Mouse (Mus musculus) limb, embryonic 13.5 days (tissue): ENCODE results near the gene Atp6v1e2. TPM values are rescaled to one million over a fixed set of nuclear protein-coding genes. Genes with fewer than 3 reads are reported as not detected.

ENCODE experiments used
- ATAC-seq: fragments of 200-750 bp; cut with Nextera tagmentation; 2 replicates; pipeline ENCODE4 v1.8.0; 2017; ENCODE audit warnings: low read depth, moderate number of reproducible peaks, moderate TSS enrichment; ENCODE audit not compliant: low FRiP score
- H3K27ac ChIP-seq: fragments of 300-500 bp; sonication (generic); 2 replicates; pipeline ENCODE4 v1.5.1; 2015; ENCODE audit warnings: inconsistent platforms, mild to moderate bottlenecking, moderate library complexity
- H3K27me3 ChIP-seq: fragments of 300-500 bp; sonication (generic); 2 replicates; pipeline ENCODE4 v1.6.1; 2015; ENCODE audit warnings: mild to moderate bottlenecking, inconsistent platforms
- H3K36me3 ChIP-seq: fragments of 300-500 bp; sonication (generic); 2 replicates; pipeline ENCODE4 v1.6.1; 2015; ENCODE audit warnings: inconsistent platforms, mild to moderate bottlenecking, moderate library complexity
- H3K4me1 ChIP-seq: fragments of 300-500 bp; sonication (generic); 2 replicates; pipeline ENCODE4 v1.6.1; 2015; ENCODE audit warnings: inconsistent platforms
- H3K4me2 ChIP-seq: fragments of 300-500 bp; sonication (generic); replicated peaks from 2 replicates; pipeline ENCODE4 v1.6.1; 2015; ENCODE audit warnings: inconsistent platforms, mild to moderate bottlenecking, moderate library complexity
- H3K4me3 ChIP-seq: fragments of 300-500 bp; sonication (generic); 2 replicates; pipeline ENCODE4 v1.5.1; 2015; ENCODE audit warnings: moderate library complexity, mild to moderate bottlenecking, inconsistent platforms
- H3K9ac ChIP-seq: fragments of 300-500 bp; sonication (generic); 2 replicates; pipeline ENCODE4 v1.6.1; 2015; ENCODE audit warnings: mild to moderate bottlenecking, inconsistent platforms
- H3K9me3 ChIP-seq: fragments of 300-500 bp; sonication (generic); 2 replicates; pipeline ENCODE4 v1.6.1; 2016; ENCODE audit warnings: inconsistent platforms
- WGBS: fragments of 180-500 bp; shearing (Covaris S2); methylation state at CpG from one replicate; pipeline ENCODE4 v1.1.7; 2015; 5-methylcytosine and 5-hydroxymethylcytosine counted together
- polyA plus RNA-seq: library from polyadenylated mRNA; unstranded; fragments of >200 nt; fragmentation: Nextera tagmentation; extraction: Ambion mirVana; gene quantifications from 2 replicates; pipeline ENCODE4 v1.2.1, GENCODE M21; 2015

Gene Atp6v1e2
- polyA plus RNA-seq, 1 experiment from 2014 or later = not detected

GRCm38 (mm10) chr17:86932896-86933295 is 14.8 kb downstream of the Atp6v1e2 start:
- no peaks in the 10 kb centered on the region for H3K36me3 ChIP-seq
- peaks cover 19% of the 10 kb centered on the region for H3K4me1 ChIP-seq
- no peak overlapping the region for H3K4me3 ChIP-seq
- no peak overlapping the region for H3K9ac ChIP-seq
- H3K27ac ChIP-seq = no peak overlapping the region
- ATAC-seq = no peak
- H3K4me2 ChIP-seq = no peak overlapping the region
- 41% methylated on average over 5 of the region's 5 CpGs for WGBS
- peaks cover 17% of the 10 kb centered on the region; the same call in 1 of the 2 replicates for H3K27me3 ChIP-seq
- H3K9me3 ChIP-seq = no peaks in the 10 kb centered on the region

GRCm38 (mm10) chr17:86929981-86930380 is 17.7 kb downstream of the Atp6v1e2 start:
- H3K27ac ChIP-seq = no peak overlapping the region
- peaks cover 17% of the 10 kb centered on the region; the same call in 1 of the 2 replicates for H3K4me1 ChIP-seq
- H3K9ac ChIP-seq = no peak overlapping the region
- H3K36me3 ChIP-seq = no peaks in the 10 kb centered on the region
- H3K27me3 ChIP-seq = peaks cover 15% of the 10 kb centered on the region; the same call in 1 of the 2 replicates
- H3K4me3 ChIP-seq = no peak overlapping the region
- no peak overlapping the region for H3K4me2 ChIP-seq
- H3K9me3 ChIP-seq = 0 out of 2 replicates have a peak, but pooled peaks cover 5% of the 10 kb centered on the region
- no peak for ATAC-seq

- Histone ChIP-seq H3K36me3 (no peaks in the 10 kb centered on the region), H3K27me3 (peaks cover 11% of the 10 kb centered on the region; the same call in 1 of the 2 replicates), H3K4me1 (peaks cover 18% of the 10 kb centered on the region; the same call in 1 of the 2 replicates), H3K9ac (no peak overlapping the region), H3K4me3 (no peak overlapping the region), H3K4me2 (no peak overlapping the region), H3K27ac (no peak overlapping the region), H3K9me3 (0 out of 2 replicates have a peak, but pooled peaks cover 5% of the 10 kb centered on the region)
- WGBS = 81% methylated on average over 6 of the region's 6 CpGs
- no peak for ATAC-seq
Measured at GRCm38 (mm10) chr17:86929355-86929754, 18.3 kb downstream of the Atp6v1e2 start.

GRCm38 (mm10) chr17:86926836-86927235 is 20.9 kb downstream of the Atp6v1e2 start:
- Histone ChIP-seq H3K4me1 (peaks cover 29% of the 10 kb centered on the region), H3K4me3 (no peak overlapping the region), H3K9ac (no peak overlapping the region), H3K27me3 (no peaks in the 10 kb centered on the region), H3K27ac (no peak overlapping the region), H3K4me2 (no peak overlapping the region), H3K36me3 (no peaks in the 10 kb centered on the region), H3K9me3 (0 out of 2 replicates have a peak, but pooled peaks cover 5% of the 10 kb centered on the region)
- ATAC-seq = no peak
- 90% methylated on average over 3 of the region's 3 CpGs for WGBS

- 77% methylated on average over 3 of the region's 3 CpGs for WGBS
- Histone ChIP-seq H3K9ac (no peak overlapping the region), H3K9me3 (0 out of 2 replicates have a peak, but pooled peaks cover 5% of the 10 kb centered on the region)
Measured at GRCm38 (mm10) chr17:86924679-86925078, 23.0 kb downstream of the Atp6v1e2 start.

GRCm38 (mm10) chr17:86919729-86920128 is 28.0 kb downstream of the Atp6v1e2 start:
- H3K4me3 ChIP-seq = no peak overlapping the region
- H3K27ac ChIP-seq = no peak overlapping the region
- H3K9ac ChIP-seq = no peak overlapping the region
- H3K27me3 ChIP-seq = no peaks in the 10 kb centered on the region
- 86% methylated on average over 11 of the region's 11 CpGs for WGBS
- peaks cover 6% of the 10 kb centered on the region; the same call in 1 of the 2 replicates for H3K9me3 ChIP-seq
- ATAC-seq = no peak
- peaks cover 15% of the 10 kb centered on the region for H3K4me1 ChIP-seq
- H3K36me3 ChIP-seq = no peaks in the 10 kb centered on the region
- H3K4me2 ChIP-seq = no peak overlapping the region

More at GRCm38 (mm10) chr17:86924679-86925078, 23.0 kb downstream of the Atp6v1e2 start:
- H3K27me3 ChIP-seq = no peaks in the 10 kb centered on the region
- no peak overlapping the region for H3K4me2 ChIP-seq
- H3K4me3 ChIP-seq = no peak overlapping the region
- no peak overlapping the region for H3K27ac ChIP-seq
- ATAC-seq = no peak
- H3K4me1 ChIP-seq = peaks cover 21% of the 10 kb centered on the region
- no peaks in the 10 kb centered on the region for H3K36me3 ChIP-seq

- H3K4me2 ChIP-seq = no peak overlapping the region
- H3K27me3 ChIP-seq = no peaks in the 10 kb centered on the region
- peaks cover 6% of the 10 kb centered on the region; the same call in 1 of the 2 replicates for H3K9me3 ChIP-seq
- no peak overlapping the region for H3K27ac ChIP-seq
- no peak overlapping the region for H3K9ac ChIP-seq
- no peak for ATAC-seq
- H3K36me3 ChIP-seq = no peaks in the 10 kb centered on the region
- peaks cover 15% of the 10 kb centered on the region for H3K4me1 ChIP-seq
- 71% methylated on average over 6 of the region's 6 CpGs for WGBS
- no peak overlapping the region for H3K4me3 ChIP-seq
Measured at GRCm38 (mm10) chr17:86918786-86919185, 28.9 kb downstream of the Atp6v1e2 start.

GRCm38 (mm10) chr17:86917048-86917447 is 30.6 kb downstream of the Atp6v1e2 start, which contains the start of gene Tmem247:
TSS of gene Tmem247 (plus strand) at chr17:86917348.
- H3K4me3 ChIP-seq = no peak within 1 kb of the TSS
- H3K9ac ChIP-seq = no peak within 1 kb of the TSS
- H3K27ac ChIP-seq = no peak within 1 kb of the TSS
- ATAC-seq = no peak
- no peak within 1 kb of the TSS for H3K4me2 ChIP-seq
- H3K27me3 ChIP-seq = no peaks in the 10 kb centered on the region
- H3K4me1 ChIP-seq = no peaks in the 10 kb centered on the region
- H3K36me3 ChIP-seq = no peaks in the 10 kb centered on the region
- peaks cover 6% of the 10 kb centered on the region; the same call in 1 of the 2 replicates for H3K9me3 ChIP-seq
- 89% methylated on average over 10 of the region's 10 CpGs for WGBS

- Histone ChIP-seq H3K27ac (no peak overlapping the region), H3K4me2 (no peak overlapping the region), H3K4me1 (no peaks in the 10 kb centered on the region), H3K27me3 (no peaks in the 10 kb centered on the region), H3K4me3 (no peak overlapping the region), H3K9ac (no peak overlapping the region), H3K36me3 (no peaks in the 10 kb centered on the region), H3K9me3 (peaks cover 6% of the 10 kb centered on the region; the same call in 1 of the 2 replicates)
- 80% methylated on average over 4 of the region's 4 CpGs for WGBS
- no peak for ATAC-seq
Measured at GRCm38 (mm10) chr17:86915540-86915939, 32.2 kb downstream of the Atp6v1e2 start.

- WGBS = 80% methylated on average over 7 of the region's 7 CpGs
- no peaks in the 10 kb centered on the region for H3K36me3 ChIP-seq
- H3K4me3 ChIP-seq = no peak overlapping the region
Measured at GRCm38 (mm10) chr17:86913003-86913607, 34.6 kb downstream of the Atp6v1e2 start.

GRCm38 (mm10) chr17:86911261-86911660 is 36.4 kb downstream of the Atp6v1e2 start:
- Histone ChIP-seq H3K4me2 (no peak overlapping the region), H3K27me3 (peaks cover 15% of the 10 kb centered on the region), H3K4me3 (no peak overlapping the region), H3K9ac (no peak overlapping the region), H3K9me3 (no peaks in the 10 kb centered on the region), H3K36me3 (no peaks in the 10 kb centered on the region), H3K4me1 (no peaks in the 10 kb centered on the region), H3K27ac (no peak overlapping the region)
- 63% methylated on average over 5 of the region's 5 CpGs for WGBS
- ATAC-seq = no peak

More at GRCm38 (mm10) chr17:86913003-86913607, 34.6 kb downstream of the Atp6v1e2 start:
- H3K9ac ChIP-seq = no peak overlapping the region
- no peaks in the 10 kb centered on the region for H3K9me3 ChIP-seq
- H3K27ac ChIP-seq = no peak overlapping the region
- no peak for ATAC-seq
- peaks cover 2% of the 10 kb centered on the region for H3K27me3 ChIP-seq
- no peaks in the 10 kb centered on the region for H3K4me1 ChIP-seq
- no peak overlapping the region for H3K4me2 ChIP-seq

- Histone ChIP-seq H3K4me3 (no peak overlapping the region), H3K27ac (no peak overlapping the region), H3K27me3 (peaks cover 15% of the 10 kb centered on the region), H3K4me1 (peaks cover 12% of the 10 kb centered on the region), H3K4me2 (no peak overlapping the region), H3K9ac (no peak overlapping the region), H3K36me3 (no peaks in the 10 kb centered on the region), H3K9me3 (no peaks in the 10 kb centered on the region)
- no peak; the same call in 1 of the 2 replicates for ATAC-seq
- 70% methylated on average over 14 of the region's 14 CpGs for WGBS
Measured at GRCm38 (mm10) chr17:86909733-86910495, 37.8 kb downstream of the Atp6v1e2 start.
